Mouse (Mus musculus) E14TG2a.4 (cell line): ENCODE data around the gene Ankrd9.

Experiments
- CTCF ChIP-seq: conservative IDR thresholded peaks from 2 replicates; pipeline ENCODE4 v1.5.1; 2014; ENCODE audit warnings: low read length
- NANOG ChIP-seq: IDR thresholded peaks from 2 replicates; pipeline ENCODE4 v1.6.1; 2014; ENCODE audit warnings: borderline replicate concordance, low read length, mixed read lengths

- TF ChIP-seq CTCF = no peak
- TF ChIP-seq NANOG = no peak
Observed at GRCm38 (mm10) chr12:110939385-110939784, 39.5 kb downstream of the Ankrd9 start.
